Mouse (Mus musculus) left cerebral cortex, adult 6 months (tissue): Measurements from ENCODE around the gene Snurf. TPM values are rescaled to one million over a fixed set of nuclear protein-coding genes. Genes with fewer than 3 reads are reported as not detected.

Experiments used
- long read RNA-seq, 2 experiments: library from polyadenylated mRNA; unstranded; transcript quantifications; one replicate each; pipeline ENCODE4 v2.0.0; 2019 to 2020
- polyA plus RNA-seq: library from polyadenylated mRNA; unstranded; fragments of <200 nt; fragmentation: Nextera tagmentation; gene quantifications from 2 replicates; pipeline ENCODE4 v1.2.3, GENCODE M21; 2021

Snurf gene
- polyA plus RNA-seq = 325 and 957 TPM in 2 replicates
- long read RNA-seq, experiment 1 = 0 reads
- long read RNA-seq, experiment 2, partial matches to known transcripts = 0 of 2 reads
- long read RNA-seq, experiment 2, other reads (novel, unspliced or antisense) = 0 of 2 reads

GRCm38 (mm10) chr7:60004606-60005330 lies at the start of gene Snurf, which contains the start of gene Gm38393:
TSS of gene Snurf (minus strand) at chr7:60005049.
TSS of gene Gm38393 (minus strand) at chr7:60005064.

Other genes starting within 250 kb of the Snurf start
- gene Gm38393, start within 50 bp of the Snurf start, polyA plus RNA-seq = 6.9 and 8.8 TPM in 2 replicates
- 982 and 1,050 TPM in 2 replicates for gene Snrpn, start 135.2 kb upstream of the Snurf start, polyA plus RNA-seq